Mouse (Mus musculus) left cerebral cortex, adult 2 months (tissue): ENCODE measurements around the gene Lztfl1. TPM values are rescaled to one million over a fixed set of nuclear protein-coding genes. Genes with fewer than 3 reads are reported as not detected.
A peak's percentile ranks its signal among the peaks of the same experiment; 100 is the strongest.
"Not testable (repeated sequence)": the region's sequence is repeated elsewhere in the genome, so short reads cannot be mapped to it uniquely, and the experiment has no call there.

Experiments used
- DNase-seq, 2 experiments: peaks; one replicate each; pipeline ENCODE4 v3.0.0; 2021 to 2022; ENCODE audit warnings: low spot score in 2 of 2, mixed read lengths in 1 of 2; ENCODE audit errors: extremely low spot score in 1 of 2
- H3K27ac ChIP-seq: fragments of 200-600 bp; 2 replicates; pipeline ENCODE4 v1.8.1; 2022
- H3K4me3 ChIP-seq: fragments of 200-600 bp; 2 replicates; pipeline ENCODE4 v1.8.1; 2022
- CTCF ChIP-seq: fragments of 200-600 bp; IDR thresholded peaks from 2 replicates; pipeline ENCODE4 v1.8.1; 2022; ENCODE audit warnings: antibody characterized with exemption, mild to moderate bottlenecking, moderate library complexity
- intact Hi-C: fragments of 180-260 bp; cut with DNase I; formaldehyde crosslinking; loops from one replicate; pipeline ENCODE4 v1.15.1; 2025
- long read RNA-seq, 2 experiments: library from polyadenylated mRNA; stranded (forward); transcript quantifications; one replicate each; pipeline ENCODE4 v2.0.0; 2021; ENCODE audit warnings: borderline mapping rate in 2 of 2
- total RNA-seq, 2 experiments: library from RNA; stranded (reverse); gene quantifications; 2 replicates each; pipeline ENCODE4 v1.2.3; 2021

Lztfl1 gene
- 10 to 100 TPM; 69.2 to 77.4 TPM for total RNA-seq
- long read RNA-seq, experiment 1, full-length matches to known transcripts = 19 of 34 reads
- long read RNA-seq, experiment 1, partial matches to known transcripts = 7 of 34 reads
- long read RNA-seq, experiment 1, other reads (novel, unspliced or antisense) = 8 of 34 reads
- long read RNA-seq, experiment 2, full-length matches to known transcripts = 14 of 24 reads
- long read RNA-seq, experiment 2, partial matches to known transcripts = 2 of 24 reads
- long read RNA-seq, experiment 2, other reads (novel, unspliced or antisense) = 8 of 24 reads

DNA sequence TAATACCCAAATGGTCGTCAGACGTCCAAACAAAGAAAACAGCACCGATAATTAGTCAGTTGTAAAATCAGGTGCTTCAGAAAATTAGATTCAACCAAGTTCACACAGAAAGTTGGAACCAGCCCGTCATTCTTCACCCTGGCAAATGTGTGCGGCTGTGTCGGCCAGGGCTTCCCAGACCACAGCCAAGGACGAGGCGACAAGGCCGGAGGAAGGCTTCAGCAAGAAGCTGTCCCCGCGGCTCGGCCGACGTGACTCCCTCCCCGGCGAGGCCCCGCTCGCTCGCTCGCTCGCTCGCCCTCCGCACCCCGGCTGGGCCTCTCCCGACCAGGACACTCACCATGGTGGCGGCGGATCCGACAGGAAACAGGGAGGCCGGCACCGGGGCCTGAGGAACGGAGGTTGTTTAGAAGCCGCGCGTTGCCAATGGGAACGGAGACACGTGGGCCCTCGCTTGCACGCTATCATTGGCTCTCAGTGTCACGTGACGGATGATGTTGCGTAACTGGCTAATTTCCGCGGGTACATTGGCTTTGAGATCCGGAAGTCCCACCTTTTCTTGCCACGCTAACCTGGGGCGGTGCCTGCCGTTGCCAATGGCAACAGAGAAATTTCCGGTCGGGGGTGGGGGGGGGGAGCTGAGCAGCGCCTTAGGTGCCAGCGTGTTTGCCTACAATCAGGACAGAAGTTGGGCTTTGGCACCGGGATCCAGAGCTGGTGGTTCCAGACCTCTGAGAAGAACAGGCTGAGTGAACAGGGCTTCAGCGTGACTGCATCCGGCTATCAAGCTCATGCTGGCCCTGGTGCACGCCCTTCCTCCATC is at the start of gene Lztfl1:
Gene Lztfl1 (minus strand): TSS at position 512 of the 823 bp plus-strand sequence.
- peak; percentile 94 to 96 for DNase-seq
- no peak for TF ChIP-seq CTCF
- Histone ChIP-seq H3K27ac (peak within 1 kb of the TSS; percentile 78), H3K4me3 (peak within 1 kb of the TSS; percentile 70)
- intact Hi-C loops = loop anchor here (5.0 kb wide), 1 partner anchor 80 kb away; no protein-coding TSS in a partner anchor

DNA sequence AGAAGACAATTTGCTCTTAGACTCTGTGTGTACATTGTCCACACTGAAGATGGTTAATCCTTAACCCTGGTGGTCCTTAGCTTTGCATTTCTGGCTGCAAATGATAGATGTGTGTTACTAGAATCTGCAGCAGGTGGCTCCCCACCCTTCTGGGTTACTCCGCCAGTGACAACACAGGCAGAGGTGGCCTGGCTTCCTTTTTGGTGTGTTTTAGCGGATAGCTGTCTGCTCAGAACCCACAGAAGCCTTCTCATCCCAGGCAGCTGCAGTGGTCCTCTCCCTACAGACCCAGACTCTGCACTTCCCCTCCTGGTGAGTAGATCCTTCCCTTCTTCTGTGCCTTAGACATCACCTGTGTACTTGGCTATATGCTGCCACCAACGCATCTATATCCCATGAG is 49.5 kb upstream of the Lztfl1 start:
- Histone ChIP-seq H3K27ac (no peak overlapping the region), H3K4me3 (no peak overlapping the region)
- no peak for TF ChIP-seq CTCF
- DNase-seq = no peak
- intact Hi-C loops = no loop called here

- no peak overlapping the region for H3K4me3 ChIP-seq
- intact Hi-C loops = no loop called here
- DNase-seq = no peak
- H3K27ac ChIP-seq = no peak overlapping the region
- TF ChIP-seq CTCF = no peak
These were observed 46.3 kb upstream of the Lztfl1 start for GRCm38 (mm10) chr9:123763771-123764170.

- Histone ChIP-seq H3K4me3 (no peak overlapping the region), H3K27ac (no peak overlapping the region)
- intact Hi-C loops = no loop called here
- DNase-seq = no peak
- TF ChIP-seq CTCF = no peak
These were observed 45.4 kb upstream of the Lztfl1 start for GRCm38 (mm10) chr9:123762886-123763285.

DNA sequence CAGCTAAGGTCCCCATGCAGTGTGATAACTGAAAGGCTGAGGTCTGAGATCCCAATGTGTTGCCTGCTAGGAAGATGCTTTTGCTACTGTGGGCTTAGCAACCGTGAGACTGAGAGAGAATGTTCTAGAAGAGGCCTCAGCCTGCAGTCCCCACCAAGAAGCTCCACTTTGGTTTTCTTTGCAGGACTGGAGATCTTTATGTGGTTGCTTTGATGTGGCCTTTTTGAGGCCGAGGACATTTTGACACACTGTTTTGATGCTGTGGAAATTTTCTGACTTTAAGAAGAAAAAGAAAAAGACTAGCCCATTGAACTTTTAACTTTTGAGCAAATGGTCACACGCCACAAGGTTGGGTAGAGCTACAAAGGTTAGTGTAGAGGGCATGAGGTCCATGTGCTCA is 43.3 kb upstream of the Lztfl1 start:
- no peak for TF ChIP-seq CTCF
- DNase-seq = no peak
- Histone ChIP-seq H3K27ac (no peak overlapping the region), H3K4me3 (no peak overlapping the region)
- intact Hi-C loops = no loop called here

DNA sequence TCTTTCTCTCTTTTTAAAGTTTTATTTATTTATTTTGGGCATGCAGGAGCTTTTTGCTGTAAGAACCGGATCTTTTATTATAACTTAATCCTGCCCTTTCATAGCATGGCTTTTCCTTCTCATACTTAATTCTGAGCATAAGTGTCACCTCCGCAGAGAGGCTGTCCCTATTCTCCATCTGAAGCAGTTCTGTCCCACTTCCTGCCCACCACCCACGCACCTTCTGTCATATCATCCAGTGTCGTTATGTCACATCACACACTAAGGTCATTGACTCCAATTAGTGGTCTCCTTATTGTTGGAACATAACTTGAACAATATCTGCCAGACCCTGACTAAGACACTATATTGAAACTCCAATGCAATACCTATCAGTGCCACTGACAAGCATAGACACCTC is 41.1 kb upstream of the Lztfl1 start:
- intact Hi-C loops = no loop called here
- DNase-seq = no peak
- Histone ChIP-seq H3K27ac (no peak overlapping the region), H3K4me3 (no peak overlapping the region)
- no peak for TF ChIP-seq CTCF

GRCm38 (mm10) chr9:123758156-123758555 is 40.7 kb upstream of the Lztfl1 start:
- H3K27ac ChIP-seq = no peak overlapping the region
- intact Hi-C loops = no loop called here
- no peak for DNase-seq
- no peak for TF ChIP-seq CTCF
- no peak overlapping the region for H3K4me3 ChIP-seq

DNA sequence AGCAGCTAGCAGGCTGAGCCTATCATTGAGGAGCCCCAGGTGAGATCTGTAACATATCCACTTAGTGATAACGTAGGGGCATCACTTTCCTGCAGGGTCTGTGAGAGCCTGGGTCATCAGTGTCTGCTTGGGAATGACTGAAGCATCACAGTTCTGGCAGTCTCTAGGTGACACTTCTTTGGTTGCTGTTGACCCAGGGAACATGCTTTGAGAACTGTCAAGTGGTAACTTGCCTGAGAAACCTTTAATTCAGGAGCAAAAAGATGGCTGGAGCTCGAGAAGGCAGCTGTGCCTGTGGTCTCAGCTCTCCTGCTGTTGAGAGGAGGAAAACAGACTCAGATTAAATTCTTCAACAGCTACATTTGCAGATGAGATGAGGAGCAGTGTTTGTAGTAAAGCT is 39.8 kb upstream of the Lztfl1 start:
- H3K4me3 ChIP-seq = no peak overlapping the region
- H3K27ac ChIP-seq = no peak overlapping the region
- intact Hi-C loops = no loop called here
- TF ChIP-seq CTCF = no peak
- DNase-seq = no peak

DNA sequence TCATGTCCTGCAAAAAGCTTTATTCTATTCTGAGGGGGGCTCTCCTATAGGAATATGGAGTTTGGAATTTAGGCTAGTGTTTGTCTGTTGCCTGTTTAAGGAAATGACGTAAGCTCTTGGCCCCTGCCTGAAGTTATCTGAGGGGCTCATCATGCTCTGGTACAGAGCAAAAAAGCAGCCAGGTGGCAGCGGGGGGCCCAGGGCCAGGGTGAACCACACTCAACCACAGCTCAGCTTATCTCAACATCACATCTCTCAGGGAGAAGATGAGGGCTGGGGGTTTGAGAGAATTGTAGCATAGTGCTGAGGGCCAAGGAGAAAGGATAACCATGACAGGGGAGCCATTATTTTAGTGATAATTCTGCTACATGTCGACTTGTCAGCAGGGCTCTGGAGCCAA is 39.3 kb upstream of the Lztfl1 start:
- Histone ChIP-seq H3K4me3 (no peak overlapping the region), H3K27ac (no peak overlapping the region)
- no peak for DNase-seq
- intact Hi-C loops = no loop called here
- TF ChIP-seq CTCF = no peak

DNA sequence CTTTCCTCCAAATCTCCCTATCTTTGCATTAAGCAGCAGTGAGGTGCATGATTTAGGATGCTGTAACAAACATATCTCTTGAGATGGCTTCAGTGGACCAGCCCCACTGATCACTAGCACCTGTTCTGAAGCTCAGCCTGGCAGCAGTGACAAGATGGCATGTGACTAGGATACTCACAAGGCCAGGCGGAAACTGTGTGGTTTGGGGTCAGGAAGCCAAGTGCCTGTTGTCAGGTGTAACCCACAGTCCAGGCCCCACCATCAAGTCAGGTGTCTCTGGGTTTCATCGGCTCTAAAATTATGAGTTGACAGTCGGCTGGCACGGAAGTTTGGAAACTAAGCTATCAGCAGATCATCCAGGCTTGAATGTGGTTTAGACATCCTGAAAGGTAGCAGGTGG is 36.8 kb upstream of the Lztfl1 start:
- no peak overlapping the region for H3K27ac ChIP-seq
- no peak overlapping the region for H3K4me3 ChIP-seq
- no peak for DNase-seq
- intact Hi-C loops = no loop called here
- no peak for TF ChIP-seq CTCF

DNA sequence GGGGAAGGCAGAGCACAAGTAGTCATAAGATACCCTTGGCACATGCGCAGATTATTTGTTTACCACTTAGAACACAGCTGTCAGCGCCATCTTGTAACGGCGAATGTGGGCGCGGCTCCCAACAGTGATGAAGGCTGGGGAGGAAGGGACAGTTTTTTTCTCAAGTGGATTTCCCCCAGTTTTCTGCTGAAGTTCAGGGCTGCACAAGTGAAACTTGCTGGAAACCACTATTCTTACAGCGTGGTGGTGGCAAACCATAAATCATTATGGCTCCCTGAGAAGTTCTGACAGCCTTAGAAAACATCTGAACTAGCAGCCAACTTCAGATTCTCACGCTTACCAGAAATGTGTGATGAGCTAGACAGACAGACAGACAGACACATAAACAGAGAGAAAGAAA is 32.2 kb upstream of the Lztfl1 start:
- not testable (repeated sequence) for H3K4me3 ChIP-seq

DNA sequence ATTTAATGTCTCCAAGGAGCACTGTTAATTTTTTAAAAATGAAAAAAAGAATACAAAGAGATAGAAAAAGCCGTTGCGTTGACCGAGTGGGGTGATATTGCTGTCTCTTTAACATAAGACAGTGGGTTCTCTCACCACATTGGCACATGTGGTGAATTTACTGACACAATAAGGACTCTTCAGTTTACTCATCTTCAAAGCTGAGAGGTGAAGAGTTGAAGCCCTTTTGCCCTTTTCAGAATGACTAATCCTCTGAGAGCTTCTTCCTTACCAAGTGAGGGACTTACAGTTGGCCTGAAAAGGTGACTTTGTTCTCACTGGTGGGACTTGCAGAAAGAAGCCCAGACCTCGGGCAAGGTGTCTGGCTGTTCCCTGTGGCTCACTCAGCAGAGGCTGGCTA is 23.3 kb upstream of the Lztfl1 start:
- intact Hi-C loops = no loop called here

More for the DNA sequence above, 32.2 kb upstream of the Lztfl1 start:
- intact Hi-C loops, H3K27ac ChIP-seq, DNase-seq: not testable (repeated sequence)

More for the DNA sequence above, 23.3 kb upstream of the Lztfl1 start:
- DNase-seq = no peak
- H3K27ac ChIP-seq = no peak overlapping the region
- no peak overlapping the region for H3K4me3 ChIP-seq
- no peak for TF ChIP-seq CTCF
